Mouse (Mus musculus) embryonic stem cell, embryonic (primary cell): Measurements from ENCODE around the gene Ntn5.

Experiments used
- CTCF ChIA-PET, 4 experiments: fragments of 300-600 bp in 2 of 4; fragments of 350-600 bp in 2 of 4; sonication (Branson Sonifier 250); formaldehyde crosslinking; loops; one replicate each; lab custom pipeline; 2022; ENCODE audit warnings: inconsistent platforms in 2 of 4; lab: Charles Lee
- POLR2A ChIA-PET, 4 experiments: fragments of 300-600 bp in 2 of 4; fragments of 350-600 bp in 2 of 4; sonication (Branson Sonifier 250); formaldehyde crosslinking; loops; one replicate each; lab custom pipeline; 2022; ENCODE audit warnings: antibody characterized with exemption in 4 of 4, inconsistent platforms in 1 of 4; lab: Charles Lee

Ntn5 gene

DNA sequence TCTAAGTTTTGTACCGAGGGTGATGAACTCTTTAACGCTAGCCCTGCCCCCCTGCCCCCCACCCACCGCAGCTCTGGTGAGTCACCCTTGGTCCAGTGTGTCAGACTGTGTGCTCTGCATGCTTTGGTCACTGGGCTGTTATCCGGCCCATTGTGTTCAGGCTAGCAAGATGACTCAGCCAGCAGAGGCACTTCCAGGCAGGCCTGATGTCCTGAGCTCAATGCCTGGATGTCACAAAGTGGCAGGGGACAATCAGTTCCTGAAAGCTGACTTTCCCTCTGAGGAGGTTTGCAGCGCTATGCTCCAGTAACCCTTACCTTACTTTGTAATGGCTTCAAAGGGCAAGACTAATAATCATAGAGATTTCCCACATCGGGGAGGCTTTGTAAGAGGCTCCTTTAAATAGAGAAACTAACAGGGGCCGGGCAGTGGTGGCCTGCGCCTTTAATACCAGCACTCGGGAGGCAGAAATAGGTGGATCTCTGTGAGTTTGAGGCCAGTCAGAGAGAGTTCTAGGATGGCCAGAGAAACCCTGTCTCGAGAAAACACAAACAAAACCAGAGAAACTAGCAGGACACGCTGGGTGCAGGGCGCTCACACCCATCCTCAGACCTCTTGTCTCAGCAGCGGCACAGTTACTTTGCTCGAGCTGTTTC is 3.7 kb upstream of the Ntn5 start:
- POLR2A ChIA-PET = interaction anchor here in 3 of 4 experiments (0.6 to 4.7 kb wide), 14 partner anchors 14 to 180 kb away, joined by 3 to 20 read pairs (median 4); partner anchors contain the start of genes Fut2 (in 2 of the 3), Sphk2 (in 2 of the 3), Dbp (in 1 of the 3) and Spaca4 (in 1 of the 3)

DNA sequence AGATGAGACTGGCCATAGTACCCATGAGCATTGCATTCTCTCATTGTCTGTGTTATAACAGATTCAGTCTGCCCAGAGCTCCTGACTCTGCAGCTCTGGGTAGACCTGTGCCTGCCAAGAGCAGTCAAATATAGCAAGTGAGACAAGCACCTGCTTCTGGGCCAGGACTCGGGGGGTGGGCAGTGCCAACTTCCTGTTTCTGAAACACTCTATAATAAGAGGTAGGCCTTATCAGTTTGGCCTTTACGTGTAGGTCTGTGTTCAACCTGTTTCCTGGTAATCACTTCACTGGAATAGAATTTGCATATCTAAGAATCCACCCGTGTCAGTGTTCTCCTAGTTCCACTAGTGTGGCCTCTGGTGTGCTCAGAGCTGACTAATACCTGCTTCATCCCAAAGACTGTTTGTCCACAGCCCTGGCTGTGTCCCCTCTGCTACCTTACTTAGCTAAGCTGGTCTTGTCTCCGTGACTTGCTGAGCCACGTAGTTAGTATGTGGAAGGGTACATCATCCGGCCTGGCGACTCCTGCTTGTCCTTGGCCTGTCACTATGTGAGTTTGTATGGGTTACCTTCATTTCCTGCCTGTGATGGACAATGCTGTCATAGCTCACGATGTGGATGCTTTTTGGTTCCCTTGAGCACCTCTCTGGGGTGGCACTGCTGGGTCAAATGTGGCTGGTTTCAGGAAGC is 2.6 kb upstream of the Ntn5 start:
- CTCF ChIA-PET = interaction anchor here (0.5 to 3.7 kb wide), 9 partner anchors 10 to 499 kb away, joined by 3 to 21 read pairs (median 4); partner anchors contain the start of genes Abcc8 (in 1 of the 4), Bax (in 1 of the 4) and Sec1 (in 1 of the 4)

More for the DNA sequence above, 3.7 kb upstream of the Ntn5 start:
- CTCF ChIA-PET = interaction anchor here in 1 of 4 experiments (1.1 to 1.4 kb wide), 3 partner anchors 11 to 203 kb away, joined by 3 read pairs; no protein-coding TSS in a partner anchor

DNA sequence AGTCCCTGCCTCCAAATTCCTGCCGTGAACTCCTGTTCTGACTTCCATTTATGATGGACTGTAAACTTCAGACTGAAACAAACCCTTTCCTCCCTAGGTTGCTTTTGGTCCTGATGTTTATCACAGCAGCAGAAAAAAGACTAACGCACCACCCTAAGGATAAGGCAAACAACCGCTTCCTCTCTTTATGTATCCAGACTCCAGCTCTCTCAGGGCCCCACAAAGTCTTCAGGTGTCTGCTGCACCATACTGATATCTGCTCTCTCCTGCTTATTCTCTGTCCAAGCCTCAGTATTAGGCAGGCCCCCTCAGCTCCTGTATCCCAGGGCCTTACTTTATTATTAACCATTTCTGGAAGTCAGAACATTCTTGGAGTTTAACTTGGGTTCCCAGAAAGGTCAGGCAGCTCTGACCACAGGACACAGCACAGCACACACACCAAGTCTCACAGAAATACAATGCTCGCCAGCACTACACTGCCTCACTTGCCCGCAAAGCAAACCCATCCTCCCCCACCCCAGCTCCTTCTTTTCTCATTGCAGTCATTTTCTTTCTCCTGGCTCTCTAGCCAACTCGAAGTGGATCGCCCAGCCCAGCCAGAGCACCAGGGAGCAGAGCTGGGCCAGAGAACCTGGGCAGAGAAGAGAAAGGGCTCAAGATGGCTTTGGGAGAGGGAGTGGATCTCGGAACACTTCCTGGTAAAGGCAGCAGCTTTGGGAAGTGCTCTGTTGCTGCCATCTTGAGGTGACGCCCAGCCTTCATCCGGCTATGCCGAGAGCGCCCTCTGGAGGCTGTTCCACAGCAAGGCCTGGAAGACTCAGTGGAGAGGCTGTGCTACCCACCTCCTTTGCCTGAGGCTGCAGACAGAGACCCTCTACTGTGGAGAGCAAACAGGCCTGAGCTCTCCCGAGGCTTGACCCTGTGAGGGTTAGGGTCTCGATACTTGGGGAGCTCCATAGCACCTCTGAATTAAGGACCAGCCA is 1.4 kb upstream of the Ntn5 start:
- ChIA-PET CTCF (interaction anchor here (0.5 to 4.1 kb wide), 128 partner anchors 8 to 602 kb away, joined by 3 to 33 read pairs (median 4); partner anchors contain the start of genes Car11 (in 3 of the 4), Fut1 (in 2 of the 4), Gys1 (in 2 of the 4) and Nucb1 (in 2 of the 4)), POLR2A (interaction anchor here (0.5 to 4.7 kb wide), 59 partner anchors 8 to 268 kb away, joined by 3 to 21 read pairs (median 5); partner anchors contain the start of genes Sphk2 (in 3 of the 4), Car11 (in 2 of the 4), Ftl1 (in 2 of the 4) and Fut2 (in 2 of the 4))

More for the DNA sequence above, 2.6 kb upstream of the Ntn5 start:
- POLR2A ChIA-PET = interaction anchor here in 3 of 4 experiments (0.5 to 4.7 kb wide), 13 partner anchors 9 to 241 kb away, joined by 3 to 21 read pairs (median 6); partner anchors contain the start of genes Dbp (in 1 of the 3), Fut2 (in 1 of the 3), Plekha4 (in 1 of the 3) and Ppp1r15a (in 1 of the 3)

GRCm38 (mm10) chr7:45685811-45686210 is 2.0 kb downstream of the Ntn5 start:
- POLR2A ChIA-PET = interaction anchor here in 2 of 4 experiments (0.5 to 1.3 kb wide), 4 partner anchors 9 to 376 kb away, joined by 3 to 4 read pairs (median 4); no protein-coding TSS in a partner anchor
- CTCF ChIA-PET = interaction anchor here in 2 of 4 experiments (0.6 to 4.1 kb wide), 2 partner anchors 41 to 169 kb away, joined by 3 to 33 read pairs; no protein-coding TSS in a partner anchor

DNA sequence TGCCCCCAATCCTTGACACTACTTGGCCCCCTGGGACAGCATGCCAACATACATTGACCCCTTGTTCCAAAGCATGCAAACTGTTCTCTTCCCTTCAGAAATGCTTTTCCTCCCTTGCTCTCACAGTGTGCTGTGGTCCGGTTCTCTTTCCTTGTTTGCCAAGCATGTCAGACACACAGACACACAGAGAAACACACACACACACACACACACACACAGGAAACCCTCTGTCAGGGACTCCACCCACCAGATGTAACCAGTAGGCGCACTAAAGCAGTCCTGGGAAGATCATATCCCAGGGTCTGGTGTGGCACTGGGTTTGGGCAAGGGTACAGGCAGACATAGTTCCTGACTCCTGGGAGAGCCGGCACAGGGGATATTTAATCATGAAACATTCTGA is 3.0 kb downstream of the Ntn5 start:
- ChIA-PET POLR2A (interaction anchor here in 1 of 4 experiments (1.3 kb wide), 1 partner anchor 161 kb away, joined by 3 read pairs; the partner anchor contains the start of genes Plekha4 and Ppp1r15a), CTCF (no interaction called here)

- POLR2A ChIA-PET = interaction anchor here in 3 of 4 experiments (0.6 to 3.1 kb wide), 13 partner anchors 11 to 232 kb away, joined by 3 to 13 read pairs (median 4); partner anchors contain the start of genes Car11 (in 2 of the 3) and Sphk2 (in 2 of the 3)
- CTCF ChIA-PET = no interaction called here
Measured at GRCm38 (mm10) chr7:45689099-45689498, 5.3 kb downstream of the Ntn5 start.

DNA sequence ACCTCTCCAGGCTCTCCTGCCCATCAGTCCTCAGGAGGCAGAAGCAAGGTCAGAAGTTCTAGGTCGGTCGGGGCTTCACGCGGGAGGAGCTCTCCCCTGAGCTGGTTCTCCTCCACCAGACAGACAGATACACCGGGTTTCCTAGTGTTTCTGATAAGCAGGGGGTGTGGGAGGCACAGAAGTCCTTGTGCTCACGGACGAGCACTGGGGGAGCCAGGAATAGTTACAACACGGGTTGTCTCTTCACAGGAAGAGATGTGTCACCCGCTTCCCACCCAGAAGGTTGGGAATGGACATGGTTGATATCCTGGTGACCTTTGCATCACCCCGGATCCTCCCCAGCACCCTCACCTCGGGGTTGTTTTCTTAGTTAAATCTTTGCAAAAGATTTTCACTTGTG is 6.0 kb downstream of the Ntn5 start:
- POLR2A ChIA-PET = interaction anchor here in 3 of 4 experiments (0.6 to 3.1 kb wide), 20 partner anchors 10 to 253 kb away, joined by 3 to 14 read pairs (median 4); partner anchors contain the start of genes Car11 (in 2 of the 3), Sphk2 (in 2 of the 3) and Fam83e (in 1 of the 3)
- CTCF ChIA-PET = interaction anchor here in 2 of 4 experiments (0.5 to 1.0 kb wide), 2 partner anchors 97 to 308 kb away, joined by 3 read pairs; no protein-coding TSS in a partner anchor

DNA sequence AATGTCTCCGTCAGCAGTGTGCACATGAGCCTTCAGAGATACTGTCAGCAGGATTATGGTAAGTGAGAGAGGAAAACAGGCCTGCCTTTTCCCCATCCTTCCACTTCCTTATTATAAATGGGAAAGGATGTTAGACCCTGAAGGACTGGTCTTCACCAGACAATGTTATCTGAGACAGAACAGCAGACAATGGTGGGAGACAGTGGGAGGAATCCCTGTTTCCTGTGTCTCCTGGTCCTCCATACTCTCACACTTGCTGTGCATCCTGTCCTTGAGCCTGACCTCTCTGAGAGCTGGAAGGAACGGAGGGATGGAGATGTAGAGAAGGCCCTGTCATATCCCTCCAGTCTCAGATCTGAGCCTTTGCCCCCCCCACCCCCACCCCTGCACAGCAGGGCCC is 8.5 kb downstream of the Ntn5 start:
- ChIA-PET CTCF (interaction anchor here in 3 of 4 experiments (1.1 to 3.6 kb wide), 4 partner anchors 8 to 10 kb away, joined by 3 to 18 read pairs (median 7); partner anchors contain the start of gene Ntn5 (in 2 of the 3)), POLR2A (interaction anchor here in 2 of 4 experiments (0.6 to 3.3 kb wide), 3 partner anchors 9 to 540 kb away, joined by 4 to 17 read pairs (median 8); partner anchors contain the start of gene Ntn5 (in 1 of the 2))

- CTCF ChIA-PET = interaction anchor here in 3 of 4 experiments (0.5 to 3.6 kb wide), 6 partner anchors 11 to 289 kb away, joined by 3 to 18 read pairs (median 6); partner anchors contain the start of genes Ntn5 (in 2 of the 3) and Kcna7 (in 1 of the 3)
Measured at GRCm38 (mm10) chr7:45693921-45694591, 10.2 kb downstream of the Ntn5 start, which contains the start of gene Sec1. TSS of gene Sec1 (minus strand) at chr7:45694402.

GRCm38 (mm10) chr7:45695098-45695497 is 11.3 kb downstream of the Ntn5 start:
- CTCF ChIA-PET = interaction anchor here in 3 of 4 experiments (0.5 to 3.6 kb wide), 4 partner anchors 12 to 246 kb away, joined by 3 to 18 read pairs (median 8); partner anchors contain the start of gene Ntn5 (in 2 of the 3)
- POLR2A ChIA-PET = interaction anchor here in 3 of 4 experiments (0.6 to 3.3 kb wide), 12 partner anchors 9 to 96 kb away, joined by 3 to 27 read pairs (median 4); partner anchors contain the start of genes Dbp (in 2 of the 3), Sphk2 (in 2 of the 3), Fam83e (in 1 of the 3) and Fut2 (in 1 of the 3)

More at GRCm38 (mm10) chr7:45693921-45694591, 10.2 kb downstream of the Ntn5 start, which contains the start of gene Sec1:
- POLR2A ChIA-PET = interaction anchor here (0.9 to 3.3 kb wide), 13 partner anchors 10 to 175 kb away, joined by 3 to 27 read pairs (median 4); partner anchors contain the start of genes Sphk2 (in 3 of the 4), Dbp (in 2 of the 4), Fut2 (in 1 of the 4) and Ntn5 (in 1 of the 4)

DNA sequence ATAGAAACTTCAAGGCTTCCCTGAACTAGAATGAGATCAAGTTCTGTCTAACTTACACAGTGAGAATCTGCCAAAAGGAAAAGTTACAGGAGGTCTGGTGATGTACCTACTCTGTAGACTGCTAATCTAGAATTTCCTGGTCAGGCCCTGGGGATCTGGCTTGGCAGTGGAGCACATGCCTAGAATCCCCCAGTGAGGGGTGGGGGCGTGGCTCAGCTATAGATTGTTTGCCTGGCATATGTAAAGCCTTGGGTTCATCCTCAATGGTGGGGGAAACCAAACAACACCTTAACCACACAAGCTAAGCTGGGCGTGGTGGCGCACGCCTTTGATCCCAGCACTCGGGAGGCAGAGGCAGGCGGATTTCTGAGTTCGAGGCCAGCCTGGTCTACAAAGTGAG is 14.1 kb downstream of the Ntn5 start:
- ChIA-PET CTCF (interaction anchor here in 1 of 4 experiments (0.6 to 1.5 kb wide), 2 partner anchors 15 to 152 kb away, joined by 3 to 7 read pairs; no protein-coding TSS in a partner anchor), POLR2A (interaction anchor here in 3 of 4 experiments (0.6 to 14.6 kb wide), 6 partner anchors 18 to 184 kb away, joined by 3 to 640 read pairs (median 5); partner anchors contain the start of genes Fam83e (in 2 of the 3), Rpl18 (in 2 of the 3), Sphk2 (in 2 of the 3) and Spaca4 (in 1 of the 3))

DNA sequence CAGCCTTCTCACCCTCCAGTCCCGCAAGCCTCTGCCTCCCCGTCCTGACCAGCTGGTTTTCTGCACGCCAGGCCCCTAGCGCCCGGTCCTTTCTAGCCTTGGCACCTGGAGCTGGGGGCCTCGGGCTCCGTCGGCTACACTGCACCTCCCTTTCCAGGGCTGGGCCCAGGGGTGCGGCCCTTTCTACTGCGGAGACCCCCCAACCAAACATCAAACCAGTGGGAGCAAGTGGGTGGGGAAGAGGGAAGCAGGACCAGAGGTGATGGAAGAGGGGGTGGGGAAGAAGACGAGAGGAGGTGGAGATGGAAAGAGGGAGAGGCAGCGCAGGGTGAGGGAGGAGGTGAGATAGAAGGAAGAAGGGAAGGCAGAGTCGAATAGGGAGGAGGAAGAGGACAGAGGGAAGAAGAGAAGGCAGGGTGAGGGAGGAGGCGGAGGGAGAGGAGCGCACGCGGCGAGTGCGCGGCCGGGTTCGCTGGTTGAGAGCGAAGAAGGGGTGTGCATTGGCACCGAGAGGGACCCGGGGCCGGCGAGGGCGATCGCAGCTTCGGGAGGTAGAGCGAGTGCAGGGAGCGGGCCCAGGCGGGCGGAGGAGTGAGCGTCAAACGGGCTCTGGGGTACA is 15.8 kb downstream of the Ntn5 start, which contains the start of gene Car11:
Car11 (plus strand) TSS at position 321 of the 619 bp plus-strand sequence.
- ChIA-PET CTCF (interaction anchor here (0.6 to 3.6 kb wide), 10 partner anchors 17 to 1141 kb away, joined by 3 to 29 read pairs (median 4); partner anchors contain the start of genes Gys1 (in 2 of the 4), Ntn5 (in 2 of the 4) and Lmtk3 (in 1 of the 4)), POLR2A (interaction anchor here in 3 of 4 experiments (0.5 to 14.6 kb wide), 26 partner anchors 9 to 498 kb away, joined by 3 to 640 read pairs (median 6); partner anchors contain the start of genes Fam83e (in 3 of the 3), Rpl18 (in 2 of the 3), Sphk2 (in 2 of the 3) and Bax (in 1 of the 3))

GRCm38 (mm10) chr7:45700301-45701015 is 16.6 kb downstream of the Ntn5 start:
- CTCF ChIA-PET = interaction anchor here in 3 of 4 experiments (0.7 to 3.6 kb wide), 9 partner anchors 17 to 358 kb away, joined by 3 to 29 read pairs (median 4); partner anchors contain the start of genes Gys1 (in 2 of the 3) and Ntn5 (in 2 of the 3)

More at GRCm38 (mm10) chr7:45700301-45701015, 16.6 kb downstream of the Ntn5 start:
- POLR2A ChIA-PET = interaction anchor here in 3 of 4 experiments (0.6 to 14.6 kb wide), 50 partner anchors 8 to 571 kb away, joined by 3 to 640 read pairs (median 4); partner anchors contain the start of genes Fam83e (in 3 of the 3), Rpl18 (in 3 of the 3), Sphk2 (in 3 of the 3) and Ntn5 (in 2 of the 3)
